Mouse (Mus musculus) kidney, adult 2 months (tissue): ENCODE results near the gene Ube3b.
A peak's percentile ranks its signal among the peaks of the same experiment; 100 is the strongest.

Experiments
- CTCF ChIP-seq: fragments of 200-500 bp; conservative IDR thresholded peaks from 2 replicates; pipeline ENCODE4 v1.5.1; 2011; ENCODE audit warnings: low read depth, mild to moderate bottlenecking, control low read depth, low read length, moderate library complexity, mixed read lengths; ENCODE audit not compliant: insufficient read depth, insufficient read length
- POLR2A ChIP-seq: fragments of 200-500 bp; IDR thresholded peaks from one replicate; pipeline ENCODE4 v1.6.1; 2011; ENCODE audit warnings: low read depth, low read length, control low read depth

DNA sequence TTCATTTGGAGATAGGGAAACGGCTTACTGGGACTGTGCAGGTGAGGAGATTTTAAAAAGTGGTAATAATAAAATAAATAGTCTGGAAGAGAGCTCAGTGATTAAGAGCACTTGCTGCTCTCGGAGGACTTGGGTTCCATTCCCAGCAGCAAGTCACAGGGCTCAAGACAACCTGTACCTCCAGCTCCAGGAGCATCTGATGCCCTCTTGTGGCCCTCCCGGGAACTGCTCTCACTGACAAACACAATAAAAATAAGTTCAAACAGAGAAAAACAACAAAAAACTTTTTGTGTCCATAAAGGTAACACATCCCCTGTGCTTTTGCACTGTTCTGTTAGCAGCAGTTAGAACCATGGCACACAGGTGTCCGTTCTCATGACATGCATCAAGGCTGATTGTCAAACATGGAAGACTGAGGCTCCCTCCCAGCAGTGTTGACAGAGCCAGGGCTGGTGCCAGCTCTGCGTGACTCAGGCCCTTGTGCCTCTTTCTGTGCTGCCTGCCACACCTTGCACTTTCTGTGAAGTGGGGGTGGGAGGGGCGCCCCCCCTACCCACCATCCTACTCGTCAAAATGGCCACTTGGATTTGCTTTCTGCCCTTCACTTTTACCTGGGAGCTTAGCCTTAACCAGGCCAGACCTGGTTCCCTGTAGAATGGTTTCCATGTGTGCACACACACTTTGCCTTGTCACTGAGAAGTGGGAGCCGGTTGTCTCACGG lies 2.9 kb downstream of the Ube3b start:
- peak; percentile 68 for TF ChIP-seq CTCF
- TF ChIP-seq POLR2A = no peak
